Mouse (Mus musculus) liver, adult 2 months (tissue): ENCODE data around the gene Hpse2.

Experiments
- CTCF ChIP-seq: fragments of 200-500 bp; IDR thresholded peaks from 2 replicates; pipeline ENCODE4 v1.5.1; 2011; ENCODE audit warnings: low read depth, low read length, control low read depth
- POLR2A ChIP-seq: fragments of 200-500 bp; IDR thresholded peaks from 2 replicates; pipeline ENCODE4 v1.6.1; 2011; ENCODE audit warnings: low read length, control low read depth; ENCODE audit not compliant: insufficient read depth; ENCODE audit errors: extremely low read depth

GRCm38 (mm10) chr19:43036381-43036780 is 351.8 kb downstream of the Hpse2 start:
- TF ChIP-seq CTCF = no peak
- no peak for TF ChIP-seq POLR2A
